In the genomic region with DNA sequence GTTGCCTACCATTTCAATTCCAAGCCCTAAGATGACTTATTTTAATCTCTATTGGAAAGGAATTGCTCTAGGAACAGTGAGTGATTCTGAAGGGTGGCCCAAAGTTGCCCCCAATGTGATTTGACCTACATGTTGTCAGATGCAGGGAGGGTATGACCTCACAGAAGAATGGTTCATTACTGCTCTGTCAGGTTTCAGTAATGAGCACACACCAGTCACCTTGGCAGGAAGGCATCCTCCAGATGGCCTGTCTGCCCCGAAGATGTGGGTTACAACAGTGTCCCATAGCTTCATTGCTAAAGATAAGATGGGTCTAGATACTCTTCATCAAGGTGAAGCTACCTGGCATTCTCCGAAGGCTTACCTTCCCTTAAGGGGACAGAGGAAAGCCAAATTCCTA, we compare ENCODE assay signal across 13 mouse cellular contexts.
"Had no signal": no experiment of that assay in that cellular context is flagged by ENCODE, and none has a peak within 500 bp of the region (broad histone marks: within the 10 kb centered on the region; RNA-seq: fewer than 3 reads in every experiment).

No protein-coding gene starts in this region.

- ATAC-seq: liver, postnatal 0 days; lung, postnatal 0 days; midbrain, embryonic 15.5 days had no signal

- DNase-seq: kidney, adult 8-10 months; kidney, postnatal 10 days; kidney, postnatal 36 days; layer of hippocampus, postnatal 36 days; liver, postnatal 0 days; lung, embryonic 14.5 days; retina, postnatal 1 day; right cerebral cortex, postnatal 25 days; thymus, adult 2 months; thymus, postnatal 14 days; thymus, postnatal 4 days had no signal
